Comparison of ENCODE assay signal across 12 mouse cellular contexts in the genomic region with DNA sequence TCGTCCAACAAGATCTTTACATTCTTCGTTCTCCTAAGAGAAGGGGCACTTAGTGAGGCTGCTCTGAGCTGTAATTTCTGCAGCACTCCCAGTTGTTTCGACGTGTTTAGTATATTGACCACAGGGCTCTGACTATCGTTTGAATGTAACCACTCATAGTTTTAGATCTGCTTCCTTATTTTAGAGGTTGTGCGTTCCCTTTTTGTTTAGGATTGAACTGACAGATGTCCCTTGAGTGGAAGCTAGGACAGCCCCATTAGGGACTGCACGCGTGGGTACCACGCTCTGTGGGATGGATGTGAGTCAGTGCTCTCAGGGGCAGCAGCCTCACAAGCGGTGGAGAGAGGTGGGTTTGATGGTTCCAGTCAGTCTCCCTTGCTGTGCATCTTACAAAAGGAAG.
"Had no signal": no experiment of that assay in that cellular context is flagged by ENCODE, and none has a peak within 500 bp of the region (broad histone marks: within the 10 kb centered on the region; RNA-seq: fewer than 3 reads in every experiment).

No protein-coding gene starts in this region.

- DNase-seq: retina, postnatal 1 day; right cerebral cortex, adult 18-20 months; right cerebral cortex, postnatal 14 days; right cerebral cortex, postnatal 25 days; right cerebral cortex, postnatal 4 days; spleen, adult 18-20 months; thymus, adult 18-20 months; thymus, adult 2 months; thymus, postnatal 14 days; thymus, postnatal 25 days; thymus, postnatal 36 days; thymus, postnatal 4 days had no signal
